Mouse (Mus musculus): Measurements from ENCODE around the gene Nr2e1.

Gene Nr2e1

GRCm38 (mm10) chr10:42587961-42588750 is 4.7 kb upstream of the Nr2e1 start:
- DNase-seq (ENCODE audit: low spot score in 2 of 2) = no peak

- DNase-seq (ENCODE audit: low spot score in 2 of 2) = no peak
Measured at GRCm38 (mm10) chr10:42585596-42586305, 2.3 kb upstream of the Nr2e1 start.

DNA sequence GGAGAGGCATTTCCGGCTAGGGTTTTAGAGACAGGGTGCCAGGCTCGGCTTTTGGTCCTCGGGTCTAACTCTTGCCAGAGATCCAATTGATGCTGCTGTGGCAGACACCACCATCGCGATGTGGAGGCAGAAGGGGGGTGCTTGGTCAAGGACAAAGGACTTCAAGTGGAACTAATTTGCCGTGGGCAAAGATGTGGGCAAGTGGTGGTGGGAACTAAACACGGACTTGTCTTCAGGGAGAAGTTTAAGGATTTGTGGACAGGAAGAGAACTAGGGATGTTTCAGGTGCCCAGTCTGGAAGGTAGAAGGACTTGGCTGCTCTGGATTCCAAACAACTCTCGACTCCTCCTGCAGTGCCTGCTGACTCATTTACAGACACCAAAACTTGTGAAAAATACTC is 1.7 kb upstream of the Nr2e1 start:
- no peak for DNase-seq (ENCODE audit: low spot score in 2 of 2)

DNA sequence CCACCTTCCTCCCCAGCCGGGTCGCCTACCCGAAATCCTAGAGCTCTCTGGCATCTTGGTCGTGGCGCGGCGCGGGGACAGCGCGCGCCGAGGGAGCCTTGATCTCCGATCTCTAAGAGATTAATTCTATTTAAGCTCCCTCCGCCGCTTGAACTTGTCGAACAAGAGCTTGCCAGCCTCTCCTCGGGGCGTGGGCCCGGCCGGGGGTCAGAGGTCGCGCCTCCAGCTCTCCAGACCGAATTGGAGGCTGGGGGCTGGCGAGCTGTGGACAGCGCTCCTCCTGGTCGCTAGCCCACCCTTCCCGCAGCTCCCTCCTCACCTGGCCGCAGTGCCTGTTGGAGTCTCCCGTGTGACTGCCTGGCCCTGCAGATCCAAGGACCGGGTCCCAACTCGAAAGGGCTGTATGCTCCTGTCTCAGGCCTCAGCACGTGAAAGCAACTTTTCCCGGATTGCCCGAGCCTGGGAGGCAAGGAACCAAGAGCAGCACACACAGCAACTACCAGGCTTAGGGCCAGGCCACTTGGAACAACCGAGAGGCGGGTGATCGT is 1.1 kb upstream of the Nr2e1 start:
- DNase-seq (ENCODE audit: low spot score in 2 of 2) = no peak

- DNase-seq (ENCODE audit: low spot score in 2 of 2) = no peak
Measured at GRCm38 (mm10) chr10:42583902-42584435, 537 bp upstream of the Nr2e1 start.

- no peak for DNase-seq (ENCODE audit: low spot score in 2 of 2)
Measured at GRCm38 (mm10) chr10:42582566-42583110, 794 bp downstream of the Nr2e1 start.

DNA sequence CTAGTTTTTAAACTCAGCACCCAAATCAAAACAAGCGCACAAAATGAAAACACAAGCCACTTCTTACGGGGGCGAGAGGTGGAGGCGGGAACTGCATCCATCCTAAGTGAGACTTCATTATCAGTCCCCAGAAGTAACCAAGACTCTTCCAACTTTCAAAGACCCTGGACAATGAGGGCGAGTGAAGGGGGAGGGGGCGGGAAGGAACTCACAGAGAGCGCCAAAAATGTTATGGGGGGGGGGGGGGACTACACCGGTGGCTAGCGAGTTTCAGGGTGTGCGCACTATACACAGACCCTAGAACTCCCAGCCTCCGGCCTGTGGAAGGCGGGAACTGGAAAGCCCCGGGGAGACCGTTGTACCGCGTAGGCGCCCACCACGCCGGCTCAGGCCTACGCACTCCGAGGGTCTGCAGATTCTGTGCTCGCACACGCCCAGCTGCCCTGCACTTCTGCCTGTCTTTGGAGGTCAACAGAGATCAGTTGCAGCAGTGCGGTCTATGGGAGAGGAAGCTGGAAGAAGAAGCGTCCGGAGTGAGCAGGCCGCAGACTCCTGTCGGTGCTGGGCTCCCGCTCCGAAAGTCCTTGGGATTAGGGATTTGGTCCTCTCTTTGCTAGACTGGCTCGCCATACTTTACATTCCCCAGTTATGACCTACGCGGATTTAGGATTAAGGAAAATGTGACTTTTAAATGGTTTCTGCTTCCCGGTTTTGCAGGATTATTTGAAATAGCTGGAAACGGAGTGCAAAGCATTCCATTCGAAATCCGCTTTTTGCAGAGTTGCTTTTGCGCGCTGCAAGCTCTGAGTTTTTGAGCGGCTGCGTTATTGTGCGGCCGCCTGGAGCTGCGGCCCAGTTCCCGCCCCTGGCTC is 1.5 kb downstream of the Nr2e1 start:
- DNase-seq (ENCODE audit: low spot score in 2 of 2) = no peak

GRCm38 (mm10) chr10:42580951-42581277 is 2.5 kb downstream of the Nr2e1 start:
- DNase-seq (ENCODE audit: low spot score in 2 of 2) = no peak

DNA sequence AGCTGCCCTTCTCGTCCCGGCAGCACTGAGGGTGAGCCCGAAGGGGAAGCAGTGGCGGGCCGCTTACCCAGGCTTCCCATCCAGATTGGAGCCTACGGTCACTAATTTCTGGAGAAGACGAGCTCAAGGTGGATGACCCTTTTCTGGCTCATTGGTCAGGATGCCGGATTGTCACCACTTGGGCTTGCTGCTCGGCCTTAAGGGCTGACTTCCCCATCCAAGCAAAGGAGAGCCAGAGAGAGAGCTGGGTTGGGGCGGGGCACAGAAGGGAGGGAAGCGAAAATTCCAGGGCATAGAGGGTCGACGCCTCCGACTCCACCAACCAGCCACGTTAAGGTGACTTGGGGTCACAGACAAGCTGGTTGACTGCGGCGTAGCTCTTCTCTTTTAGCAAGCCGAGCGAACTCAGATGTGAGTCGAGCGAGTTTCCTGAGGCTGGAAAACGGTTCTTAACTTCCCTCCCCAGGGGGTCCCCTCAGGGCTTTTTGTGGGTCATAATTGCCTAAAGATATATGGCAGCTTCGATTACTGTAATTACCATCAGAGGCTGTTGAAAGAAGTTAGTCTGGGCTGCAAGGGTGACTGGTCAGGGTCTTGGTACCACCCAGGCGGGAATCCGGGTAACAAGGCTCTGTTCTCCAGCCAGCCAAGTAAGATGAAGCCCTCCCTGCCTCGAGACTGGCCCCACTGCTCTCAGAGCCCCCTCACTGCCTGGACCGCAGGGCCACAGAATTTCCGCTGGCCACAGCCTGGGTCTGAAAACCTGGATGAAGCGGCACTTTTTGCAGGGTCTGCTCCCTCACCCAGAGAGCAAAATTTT is 3.1 kb downstream of the Nr2e1 start:
- DNase-seq (ENCODE audit: low spot score in 2 of 2) = no peak

- no peak for DNase-seq (ENCODE audit: low spot score in 2 of 2)
Measured at GRCm38 (mm10) chr10:42579475-42580130, 3.8 kb downstream of the Nr2e1 start.

DNA sequence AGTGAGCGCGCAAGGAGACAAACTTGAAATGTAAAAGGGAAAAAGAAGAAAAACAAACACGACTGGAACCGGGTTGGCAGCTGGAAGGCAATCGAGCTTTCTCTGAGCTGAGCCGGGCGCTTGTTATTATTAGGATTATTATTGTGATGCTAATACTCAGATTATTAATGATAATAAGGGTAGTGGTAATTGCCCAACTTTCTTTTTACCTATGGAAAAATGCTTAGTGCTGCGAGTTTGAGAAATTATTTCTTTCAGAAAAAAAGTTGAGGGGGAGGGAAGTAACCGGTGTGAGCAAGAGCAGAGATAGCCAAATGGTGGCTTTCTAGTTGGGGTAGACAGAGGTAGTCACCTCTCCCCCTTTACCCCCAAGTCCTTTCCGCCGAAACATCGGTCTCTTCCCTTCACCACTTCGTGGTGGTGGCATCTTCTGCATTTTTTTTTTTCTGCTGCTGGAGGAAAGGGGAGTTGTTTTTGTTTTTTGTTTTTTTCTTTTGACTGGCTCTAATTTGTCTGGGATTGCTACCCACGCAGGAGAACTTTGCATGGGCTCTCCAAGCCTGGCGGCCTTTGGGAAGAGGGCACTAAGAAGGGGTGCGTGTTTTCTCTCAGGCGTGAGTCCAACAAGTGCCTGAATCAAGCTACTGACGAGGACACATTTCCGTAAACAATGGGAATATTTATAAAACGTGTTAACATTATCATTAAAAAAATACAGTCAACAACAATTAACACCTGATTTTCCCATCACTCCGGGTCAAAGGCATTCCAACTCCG is 4.5 kb downstream of the Nr2e1 start:
- no peak for DNase-seq (ENCODE audit: low spot score in 2 of 2)

DNA sequence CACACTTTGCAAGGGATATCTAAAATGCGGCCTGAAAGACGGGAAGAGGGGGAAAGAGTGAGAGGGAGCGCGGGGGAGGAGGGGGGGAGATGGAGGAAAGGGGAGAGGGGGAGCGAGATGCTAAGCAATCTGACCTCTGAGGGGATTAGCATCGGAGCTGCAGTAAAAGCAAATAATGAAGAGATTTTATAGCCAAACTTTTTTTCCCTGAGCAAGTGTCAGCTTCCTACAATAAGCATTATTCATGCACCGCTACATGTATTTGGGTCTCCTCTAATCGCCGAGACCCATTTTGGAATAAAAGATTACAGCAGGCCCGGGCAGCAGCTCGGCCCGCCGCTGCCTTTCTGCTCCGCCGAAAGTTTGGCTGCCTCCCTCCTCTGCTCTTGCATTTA is 5.2 kb downstream of the Nr2e1 start:
- DNase-seq (ENCODE audit: low spot score in 2 of 2) = no peak

- no peak for DNase-seq (ENCODE audit: low spot score in 2 of 2)
Measured at GRCm38 (mm10) chr10:42577525-42578280, 5.7 kb downstream of the Nr2e1 start.

- DNase-seq (ENCODE audit: low spot score in 2 of 2) = no peak
Measured at GRCm38 (mm10) chr10:42574639-42575038, 8.8 kb downstream of the Nr2e1 start.

DNA sequence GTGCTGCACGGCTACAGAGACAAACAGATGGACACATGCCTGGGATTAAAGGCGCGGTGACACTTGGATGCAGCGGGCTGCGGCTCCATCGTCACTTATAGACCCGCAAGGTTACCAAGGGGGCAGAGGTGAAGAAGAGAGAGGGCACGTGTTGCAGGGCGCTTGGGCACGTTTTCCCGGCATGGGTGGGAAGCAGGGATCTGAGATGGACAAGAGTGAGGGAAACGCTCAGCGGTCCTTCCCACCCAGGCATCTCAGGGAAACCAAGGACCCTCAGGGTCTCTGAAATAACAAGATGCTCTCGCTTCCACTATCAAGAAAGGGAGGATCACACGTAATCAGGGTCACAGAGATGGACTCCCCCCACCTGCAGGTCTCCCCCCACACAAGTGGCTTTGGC is 10.5 kb downstream of the Nr2e1 start:
- DNase-seq (ENCODE audit: low spot score in 2 of 2) = no peak

GRCm38 (mm10) chr10:42572567-42572966 is 10.9 kb downstream of the Nr2e1 start:
- DNase-seq (ENCODE audit: low spot score in 2 of 2) = no peak

DNA sequence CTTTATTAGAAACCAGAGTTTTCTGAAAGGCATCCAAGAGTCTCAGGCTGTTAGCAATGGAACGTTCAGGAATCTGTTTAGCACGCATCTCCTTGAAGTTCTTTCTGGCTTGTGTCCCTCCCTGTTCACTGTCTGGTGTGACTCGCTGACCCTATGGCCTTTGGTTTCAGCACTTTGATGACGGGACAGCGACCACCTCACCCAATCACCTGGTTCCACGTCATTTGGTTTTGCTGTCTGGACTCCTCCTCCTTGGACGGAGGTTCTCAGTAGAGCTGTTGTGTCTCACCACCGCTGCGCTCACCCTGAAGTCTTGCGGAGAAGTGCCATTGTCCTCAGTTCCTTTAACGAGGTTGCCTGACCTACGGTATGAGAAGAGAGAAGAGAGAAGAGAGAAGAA is 21.2 kb downstream of the Nr2e1 start:
- no peak for DNase-seq (ENCODE audit: low spot score in 2 of 2)

- DNase-seq (ENCODE audit: low spot score in 2 of 2) = no peak
Measured at GRCm38 (mm10) chr10:42559581-42560200, 23.7 kb downstream of the Nr2e1 start.
